Mouse (Mus musculus): ENCODE measurements around the gene Cacng5. TPM values are rescaled to one million over a fixed set of nuclear protein-coding genes. Genes with fewer than 3 reads are reported as not detected.

Cacng5 gene
- polyA plus RNA-seq, 1 experiment from 2014 or later, result 0.02 TPM

Other genes starting within 250 kb of the Cacng5 start
- gene Cacng1, start 198.5 kb downstream of the Cacng5 start, polyA plus RNA-seq (2015; fragmentation: Nextera tagmentation; extraction: Ambion mirVana), result 0.98 and 2.0 TPM in 2 replicates
- 0.05 and 0.06 TPM in 2 replicates for gene Cacng4, start 120.5 kb downstream of the Cacng5 start, polyA plus RNA-seq (2015; fragmentation: Nextera tagmentation; extraction: Ambion mirVana)

Data from liver, embryonic 16.5 days (tissue).